8 mouse cellular contexts compared by ENCODE assay signal in genomic region chr10:80173358-80173757, GRCm38 (mm10). TPM values are rescaled to one million over a fixed set of nuclear protein-coding genes. Genes with fewer than 3 reads are reported as not detected.
A peak's percentile ranks its signal among the peaks of the same experiment; 100 is the strongest.
DNase-seq lines count a peak whose midpoint lies in the region; ATAC-seq lines count a peak whose summit lies in the region.

No protein-coding gene starts in this region.

- peak overlapping the region; percentile 25 for H3K9ac ChIP-seq in lung, embryonic 16.5 days (ENCODE audit: low read length)
- 0 out of 2 replicates have a peak overlapping the region, but pooled peaks have one; percentile 18 for H3K9ac ChIP-seq in intestine, embryonic 15.5 days
- H3K9ac ChIP-seq in neural tube, embryonic 13.5 days: peak overlapping the region; percentile 74

- H3K4me2 ChIP-seq in lung, embryonic 16.5 days (ENCODE audit: low read depth, low read length): peak overlapping the region; percentile 53
- peak overlapping the region; percentile 78 for H3K4me2 ChIP-seq in intestine, embryonic 15.5 days (replicated peaks)
- peak overlapping the region; percentile 66 for H3K4me2 ChIP-seq in neural tube, embryonic 13.5 days

- no peak for ATAC-seq in lung, embryonic 16.5 days (ENCODE audit: low read depth)
- no peak for ATAC-seq in intestine, embryonic 15.5 days
- no peak for ATAC-seq in neural tube, embryonic 13.5 days (ENCODE audit: low read depth)

- H3K9me3 ChIP-seq in lung, embryonic 16.5 days (ENCODE audit: control insufficient read depth, low read length): no peaks in the 10 kb centered on the region
- H3K9me3 ChIP-seq in intestine, embryonic 15.5 days: no peaks in the 10 kb centered on the region
- H3K9me3 ChIP-seq in neural tube, embryonic 13.5 days: no peaks in the 10 kb centered on the region

- peaks cover 23% of the 10 kb centered on the region for H3K36me3 ChIP-seq in lung, embryonic 16.5 days (ENCODE audit: control insufficient read depth, insufficient read depth, low read length)
- H3K36me3 ChIP-seq in intestine, embryonic 15.5 days: peaks cover 22% of the 10 kb centered on the region
- peaks cover 30% of the 10 kb centered on the region for H3K36me3 ChIP-seq in neural tube, embryonic 13.5 days

- H3K27me3 ChIP-seq in lung, embryonic 16.5 days (ENCODE audit: control insufficient read depth, insufficient read depth, low read depth, low read length): no peaks in the 10 kb centered on the region
- H3K27me3 ChIP-seq in intestine, embryonic 15.5 days (replicated peaks): no peaks in the 10 kb centered on the region
- H3K27me3 ChIP-seq in neural tube, embryonic 13.5 days: no peaks in the 10 kb centered on the region

- peak overlapping the region; percentile 4; the same call in 1 of the 2 replicates for H3K27ac ChIP-seq in lung, embryonic 16.5 days (ENCODE audit: low read length)
- H3K27ac ChIP-seq in intestine, embryonic 15.5 days: 0 out of 2 replicates have a peak overlapping the region, but pooled peaks have one; percentile 37
- H3K27ac ChIP-seq in neural tube, embryonic 13.5 days (replicated peaks): peak overlapping the region; percentile 92

- peak overlapping the region; percentile 53 for H3K4me3 ChIP-seq in lung, embryonic 16.5 days (ENCODE audit: low read length)
- H3K4me3 ChIP-seq in intestine, embryonic 15.5 days (replicated peaks): peak overlapping the region; percentile 59
- peak overlapping the region; percentile 52 for H3K4me3 ChIP-seq in neural tube, embryonic 13.5 days

- peaks cover 19% of the 10 kb centered on the region for H3K4me1 ChIP-seq in lung, embryonic 16.5 days (replicated peaks; ENCODE audit: control insufficient read depth, insufficient read depth, low read length)
- peaks cover 39% of the 10 kb centered on the region for H3K4me1 ChIP-seq in intestine, embryonic 15.5 days (replicated peaks)
- H3K4me1 ChIP-seq in neural tube, embryonic 13.5 days (replicated peaks): peaks cover 56% of the 10 kb centered on the region

- 9% methylated on average over 11 of the region's 11 CpGs for WGBS in lung, embryonic 16.5 days
- 14% methylated on average over 11 of the region's 11 CpGs for WGBS in intestine, embryonic 15.5 days
- WGBS in neural tube, embryonic 13.5 days: 5% methylated on average over 11 of the region's 11 CpGs

- DNase-seq in cerebellum, adult 11-12 months: peak; percentile 58
- DNase-seq in cerebellum, postnatal 4 days (ENCODE audit: low spot score in 2 of 2): no peak
- DNase-seq in lung, adult 18-20 months: no peak
- DNase-seq in spleen, adult 12 weeks (ENCODE audit: low spot score): no peak
- DNase-seq in c-Kit-positive CD71-positive TER-119-positive erythroid progenitor cells, embryonic 14.5 days (ENCODE audit: low spot score): no peak

RNA-seq across cellular contexts. Expression of gene 1600002K03Rik, which starts 0.6 kb away (rescaled TPM):
- 12.2 and 13.6 TPM in 2 replicates for polyA plus RNA-seq in lung, embryonic 16.5 days (2015; fragmentation: Nextera tagmentation; extraction: Ambion mirVana)
- polyA plus RNA-seq in intestine, embryonic 15.5 days (2015; fragmentation: Nextera tagmentation; extraction: Ambion mirVana): 22.9 and 25.1 TPM in 2 replicates
- polyA plus RNA-seq in neural tube, embryonic 13.5 days (2015; fragmentation: Nextera tagmentation; extraction: Ambion mirVana): 11.4 and 16.3 TPM in 2 replicates

RNA-seq across cellular contexts. Expression of gene Efna2, which starts 5.9 kb away (rescaled TPM):
- 11.0 and 12.1 TPM in 2 replicates for polyA plus RNA-seq in lung, embryonic 16.5 days (2015; fragmentation: Nextera tagmentation; extraction: Ambion mirVana)
- polyA plus RNA-seq in intestine, embryonic 15.5 days (2015; fragmentation: Nextera tagmentation; extraction: Ambion mirVana): 13.6 and 15.0 TPM in 2 replicates
- polyA plus RNA-seq in neural tube, embryonic 13.5 days (2015; fragmentation: Nextera tagmentation; extraction: Ambion mirVana): 34.0 and 34.8 TPM in 2 replicates

RNA-seq across cellular contexts. Expression of gene Cirbp, which starts 7.6 kb away (rescaled TPM):
- 73.4 and 83.4 TPM in 2 replicates for polyA plus RNA-seq in lung, embryonic 16.5 days (2015; fragmentation: Nextera tagmentation; extraction: Ambion mirVana)
- 69.4 and 83.9 TPM in 2 replicates for polyA plus RNA-seq in intestine, embryonic 15.5 days (2015; fragmentation: Nextera tagmentation; extraction: Ambion mirVana)
- 325 and 351 TPM in 2 replicates for polyA plus RNA-seq in neural tube, embryonic 13.5 days (2015; fragmentation: Nextera tagmentation; extraction: Ambion mirVana)

RNA-seq across cellular contexts. Expression of gene Midn, which starts 25.3 kb away (rescaled TPM):
- polyA plus RNA-seq in lung, embryonic 16.5 days (2015; fragmentation: Nextera tagmentation; extraction: Ambion mirVana): 11.8 and 12.9 TPM in 2 replicates
- 14.1 and 16.1 TPM in 2 replicates for polyA plus RNA-seq in intestine, embryonic 15.5 days (2015; fragmentation: Nextera tagmentation; extraction: Ambion mirVana)
- 31.0 and 35.8 TPM in 2 replicates for polyA plus RNA-seq in neural tube, embryonic 13.5 days (2015; fragmentation: Nextera tagmentation; extraction: Ambion mirVana)

RNA-seq across cellular contexts. Expression of gene Cbarp, which starts 32.7 kb away (rescaled TPM):
- polyA plus RNA-seq in lung, embryonic 16.5 days (2015; fragmentation: Nextera tagmentation; extraction: Ambion mirVana): 3.9 and 5.6 TPM in 2 replicates
- polyA plus RNA-seq in intestine, embryonic 15.5 days (2015; fragmentation: Nextera tagmentation; extraction: Ambion mirVana): 4.8 and 5.1 TPM in 2 replicates
- 53.9 and 55.1 TPM in 2 replicates for polyA plus RNA-seq in neural tube, embryonic 13.5 days (2015; fragmentation: Nextera tagmentation; extraction: Ambion mirVana)

Comparison
In these comparisons a context has a peak if more than half of its experiments do, and no peak if none do; other contexts are left out.
1. H3K27ac ChIP-seq: peak in every context shown above with its lines; median percentile 92 in neural tube, embryonic 13.5 days; 37 in intestine, embryonic 15.5 days; 4 in lung, embryonic 16.5 days.
2. H3K9ac ChIP-seq: peak in every context shown above with its lines; median percentile 74 in neural tube, embryonic 13.5 days; 25 in lung, embryonic 16.5 days; 18 in intestine, embryonic 15.5 days.